Mouse (Mus musculus): Measurements from ENCODE around the gene Gls2. TPM values are rescaled to one million over a fixed set of nuclear protein-coding genes. Genes with fewer than 3 reads are reported as not detected.
A peak's percentile ranks its signal among the peaks of the same experiment; 100 is the strongest.

Gene Gls2
- polyA plus RNA-seq, 1 experiment = 2.8 TPM

DNA sequence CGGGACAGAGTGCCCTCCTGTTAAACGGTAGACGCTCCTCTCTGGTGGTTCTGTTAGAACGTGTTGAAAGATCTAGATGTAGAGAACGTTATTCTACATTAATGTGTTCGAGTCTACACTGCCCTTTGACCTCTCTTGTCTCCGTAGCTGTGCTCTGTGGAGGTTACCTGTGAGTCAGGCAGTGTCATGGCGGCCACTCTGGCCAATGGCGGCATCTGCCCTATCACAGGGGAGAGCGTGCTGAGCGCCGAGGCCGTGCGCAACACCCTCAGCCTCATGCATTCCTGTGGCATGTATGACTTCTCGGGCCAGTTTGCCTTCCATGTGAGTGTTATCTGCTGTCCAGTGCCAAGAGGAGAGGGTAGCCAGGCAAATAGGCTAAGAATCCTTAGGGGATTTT lies 10.7 kb downstream of the Gls2 start:
- H3K4me3 ChIP-seq (ENCODE audit: insufficient read depth, poor library complexity, severe bottlenecking) = no peak overlapping the region
- H3K27me3 ChIP-seq (ENCODE audit: control insufficient read depth, insufficient read depth, insufficient read length) = no peaks in the 10 kb centered on the region
- TF ChIP-seq MYOD1 (IDR thresholded peaks at IDR 0.05; ENCODE audit: control insufficient read depth, insufficient read length, low read depth) (no peak), MAX (IDR thresholded peaks at IDR 0.05) (no peak), FOSL1 (IDR thresholded peaks at IDR 0.05; ENCODE audit: insufficient read depth, low read length, poor library complexity, severe bottlenecking) (no peak), CTCF (IDR thresholded peaks at IDR 0.05; ENCODE audit: control insufficient read depth, insufficient read depth, insufficient read length) (no peak), CEBPB (IDR thresholded peaks at IDR 0.05; ENCODE audit: low read depth) (no peak), USF1 (IDR thresholded peaks at IDR 0.05; ENCODE audit: low read depth) (no peak), MYOG (IDR thresholded peaks at IDR 0.05; ENCODE audit: control insufficient read depth, extremely low read depth, insufficient read length) (no peak)

GRCm38 (mm10) chr10:128208326-128208725 lies 14.1 kb downstream of the Gls2 start:
- no peaks in the 10 kb centered on the region for H3K27me3 ChIP-seq (ENCODE audit: control insufficient read depth, insufficient read depth, insufficient read length)
- H3K4me3 ChIP-seq (ENCODE audit: insufficient read depth, poor library complexity, severe bottlenecking) = no peak overlapping the region
- H3K79me3 ChIP-seq (ENCODE audit: low read depth) = peaks cover 13% of the 10 kb centered on the region
- H3ac ChIP-seq (ENCODE audit: control insufficient read depth, insufficient read length, low read depth) = no peak overlapping the region
- peaks cover 26% of the 10 kb centered on the region for H3K79me2 ChIP-seq (ENCODE audit: control insufficient read depth, insufficient read depth)
- no peak for TF ChIP-seq FOSL1 (IDR thresholded peaks at IDR 0.05; ENCODE audit: insufficient read depth, low read length, poor library complexity, severe bottlenecking)
- TF ChIP-seq USF1 (IDR thresholded peaks at IDR 0.05; ENCODE audit: low read depth) = no peak
- TF ChIP-seq MYOG (IDR thresholded peaks at IDR 0.05; ENCODE audit: control insufficient read depth, extremely low read depth, insufficient read length) = no peak
- TF ChIP-seq CTCF (IDR thresholded peaks at IDR 0.05; ENCODE audit: control insufficient read depth, insufficient read depth, insufficient read length) = no peak
- no peak for TF ChIP-seq MAX (IDR thresholded peaks at IDR 0.05)
- TF ChIP-seq MYOD1 (IDR thresholded peaks at IDR 0.05; ENCODE audit: control insufficient read depth, insufficient read length, low read depth) = no peak
- no peak for TF ChIP-seq CEBPB (IDR thresholded peaks at IDR 0.05; ENCODE audit: low read depth)
- peaks cover 6% of the 10 kb centered on the region for H3K36me3 ChIP-seq (ENCODE audit: control insufficient read depth, insufficient read depth)

More for the DNA sequence above, 10.7 kb downstream of the Gls2 start:
- Histone ChIP-seq H3ac (ENCODE audit: control insufficient read depth, insufficient read length, low read depth) (no peak overlapping the region), H3K36me3 (ENCODE audit: control insufficient read depth, insufficient read depth) (peaks cover 2% of the 10 kb centered on the region), H3K79me3 (ENCODE audit: low read depth) (no peaks in the 10 kb centered on the region), H3K79me2 (ENCODE audit: control insufficient read depth, insufficient read depth) (peaks cover 12% of the 10 kb centered on the region)

DNA sequence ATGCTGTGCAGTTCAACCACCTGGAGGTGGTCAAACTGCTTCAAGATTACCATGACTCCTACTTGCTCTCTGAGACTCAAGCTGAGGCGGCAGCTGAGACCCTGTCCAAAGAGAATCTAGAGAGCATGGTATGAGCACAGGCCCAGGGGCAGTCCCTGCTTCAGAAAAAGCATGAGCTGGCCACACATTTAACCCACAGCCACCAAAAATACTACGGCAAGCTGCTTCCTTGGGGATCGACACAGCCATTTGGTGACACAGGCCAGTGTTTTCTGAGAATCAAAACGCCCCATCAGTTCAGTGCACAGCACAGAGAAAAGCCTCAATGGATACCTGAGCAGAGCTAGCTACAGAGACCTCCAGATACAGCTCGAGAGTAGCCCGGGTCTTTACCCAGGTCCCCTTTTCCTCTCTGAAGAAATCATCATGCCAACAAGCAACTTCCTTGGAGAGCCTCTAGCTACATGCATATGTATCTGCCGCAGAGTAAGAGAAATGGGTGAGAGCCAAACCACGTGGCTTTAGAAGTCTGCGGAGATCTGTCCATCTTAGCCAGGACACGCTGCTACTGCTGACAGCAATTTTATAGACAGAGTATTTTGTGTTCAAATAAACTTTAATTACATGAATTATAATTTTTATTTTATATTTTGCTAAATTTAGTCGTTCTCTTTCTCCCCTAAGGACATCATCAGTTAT lies 15.2 kb downstream of the Gls2 start:
- Histone ChIP-seq H3ac (ENCODE audit: control insufficient read depth, insufficient read length, low read depth) (no peak overlapping the region), H3K36me3 (ENCODE audit: control insufficient read depth, insufficient read depth) (peaks cover 6% of the 10 kb centered on the region), H3K4me3 (ENCODE audit: insufficient read depth, poor library complexity, severe bottlenecking) (no peak overlapping the region), H3K27me3 (ENCODE audit: control insufficient read depth, insufficient read depth, insufficient read length) (no peaks in the 10 kb centered on the region), H3K79me3 (ENCODE audit: low read depth) (peaks cover 13% of the 10 kb centered on the region), H3K79me2 (ENCODE audit: control insufficient read depth, insufficient read depth) (peaks cover 26% of the 10 kb centered on the region)
- no peak for TF ChIP-seq USF1 (IDR thresholded peaks at IDR 0.05; ENCODE audit: low read depth)
- no peak for TF ChIP-seq MYOD1 (IDR thresholded peaks at IDR 0.05; ENCODE audit: control insufficient read depth, insufficient read length, low read depth)
- no peak for TF ChIP-seq CTCF (IDR thresholded peaks at IDR 0.05; ENCODE audit: control insufficient read depth, insufficient read depth, insufficient read length)
- TF ChIP-seq CEBPB (IDR thresholded peaks at IDR 0.05; ENCODE audit: low read depth) = no peak
- TF ChIP-seq MYOG (IDR thresholded peaks at IDR 0.05; ENCODE audit: control insufficient read depth, extremely low read depth, insufficient read length) = no peak

- H3K36me3 ChIP-seq (ENCODE audit: control insufficient read depth, insufficient read depth) = peaks cover 6% of the 10 kb centered on the region
- no peak for TF ChIP-seq USF1 (IDR thresholded peaks at IDR 0.05; ENCODE audit: low read depth)
- no peak for TF ChIP-seq CTCF (IDR thresholded peaks at IDR 0.05; ENCODE audit: control insufficient read depth, insufficient read depth, insufficient read length)
- TF ChIP-seq CEBPB (IDR thresholded peaks at IDR 0.05; ENCODE audit: low read depth) = no peak
- TF ChIP-seq MYOD1 (IDR thresholded peaks at IDR 0.05; ENCODE audit: control insufficient read depth, insufficient read length, low read depth) = no peak
- TF ChIP-seq MYOG (IDR thresholded peaks at IDR 0.05; ENCODE audit: control insufficient read depth, extremely low read depth, insufficient read length) = no peak
- no peak for TF ChIP-seq FOSL1 (IDR thresholded peaks at IDR 0.05; ENCODE audit: insufficient read depth, low read length, poor library complexity, severe bottlenecking)
- TF ChIP-seq MAX (IDR thresholded peaks at IDR 0.05) = no peak
- peaks cover 13% of the 10 kb centered on the region for H3K79me3 ChIP-seq (ENCODE audit: low read depth)
- no peak overlapping the region for H3ac ChIP-seq (ENCODE audit: control insufficient read depth, insufficient read length, low read depth)
- no peaks in the 10 kb centered on the region for H3K27me3 ChIP-seq (ENCODE audit: control insufficient read depth, insufficient read depth, insufficient read length)
- no peak overlapping the region for H3K4me3 ChIP-seq (ENCODE audit: insufficient read depth, poor library complexity, severe bottlenecking)
- peaks cover 26% of the 10 kb centered on the region for H3K79me2 ChIP-seq (ENCODE audit: control insufficient read depth, insufficient read depth)
Measured at GRCm38 (mm10) chr10:128210131-128210530, 15.9 kb downstream of the Gls2 start.

- no peak for TF ChIP-seq FOSL1 (IDR thresholded peaks at IDR 0.05; ENCODE audit: insufficient read depth, low read length, poor library complexity, severe bottlenecking)
- peak; percentile 56 for TF ChIP-seq CEBPB (IDR thresholded peaks at IDR 0.05; ENCODE audit: low read depth)
- no peaks in the 10 kb centered on the region for H3K27me3 ChIP-seq (ENCODE audit: control insufficient read depth, insufficient read depth, insufficient read length)
- H3ac ChIP-seq (ENCODE audit: control insufficient read depth, insufficient read length, low read depth) = peak overlapping the region; percentile 78
- peaks cover 13% of the 10 kb centered on the region for H3K79me3 ChIP-seq (ENCODE audit: low read depth)
- H3K36me3 ChIP-seq (ENCODE audit: control insufficient read depth, insufficient read depth) = peaks cover 6% of the 10 kb centered on the region
- peaks cover 26% of the 10 kb centered on the region for H3K79me2 ChIP-seq (ENCODE audit: control insufficient read depth, insufficient read depth)
- peak overlapping the region; percentile 67 for H3K4me3 ChIP-seq (ENCODE audit: insufficient read depth, poor library complexity, severe bottlenecking)
Measured at GRCm38 (mm10) chr10:128210954-128211353, 16.7 kb downstream of the Gls2 start.

Measured in C2C12 (cell line).